Mouse (Mus musculus): ENCODE data around the gene Armh2. TPM values are rescaled to one million over a fixed set of nuclear protein-coding genes. Genes with fewer than 3 reads are reported as not detected.

Gene Armh2
- polyA plus RNA-seq, 1 experiment from 2014 or later = not detected

- H3K4me3 ChIP-seq = no peak overlapping the region
- no peak overlapping the region for H3K4me2 ChIP-seq
- no peaks in the 10 kb centered on the region; the same call in 1 of the 2 replicates for H3K4me1 ChIP-seq
- no peaks in the 10 kb centered on the region for H3K36me3 ChIP-seq (ENCODE audit: poor library complexity, severe bottlenecking)
- no peak overlapping the region for H3K9ac ChIP-seq
- ATAC-seq = no peak
- H3K27ac ChIP-seq = no peak overlapping the region
- WGBS = 84% methylated on average over 5 of the region's 5 CpGs
- no peaks in the 10 kb centered on the region for H3K9me3 ChIP-seq (replicated peaks)
- H3K27me3 ChIP-seq = no peaks in the 10 kb centered on the region
These were observed 46.4 kb downstream of the Armh2 start for GRCm38 (mm10) chr13:24787477-24787876.

GRCm38 (mm10) chr13:24791349-24791748 lies 50.3 kb downstream of the Armh2 start:
- Histone ChIP-seq H3K4me1 (no peaks in the 10 kb centered on the region; the same call in 1 of the 2 replicates), H3K4me2 (no peak overlapping the region), H3K36me3 (ENCODE audit: poor library complexity, severe bottlenecking) (no peaks in the 10 kb centered on the region), H3K27ac (no peak overlapping the region), H3K27me3 (no peaks in the 10 kb centered on the region), H3K4me3 (no peak overlapping the region), H3K9ac (no peak overlapping the region), H3K9me3 (replicated peaks) (no peaks in the 10 kb centered on the region)
- ATAC-seq = no peak
- 79% methylated on average over 2 of the region's 2 CpGs for WGBS

DNA sequence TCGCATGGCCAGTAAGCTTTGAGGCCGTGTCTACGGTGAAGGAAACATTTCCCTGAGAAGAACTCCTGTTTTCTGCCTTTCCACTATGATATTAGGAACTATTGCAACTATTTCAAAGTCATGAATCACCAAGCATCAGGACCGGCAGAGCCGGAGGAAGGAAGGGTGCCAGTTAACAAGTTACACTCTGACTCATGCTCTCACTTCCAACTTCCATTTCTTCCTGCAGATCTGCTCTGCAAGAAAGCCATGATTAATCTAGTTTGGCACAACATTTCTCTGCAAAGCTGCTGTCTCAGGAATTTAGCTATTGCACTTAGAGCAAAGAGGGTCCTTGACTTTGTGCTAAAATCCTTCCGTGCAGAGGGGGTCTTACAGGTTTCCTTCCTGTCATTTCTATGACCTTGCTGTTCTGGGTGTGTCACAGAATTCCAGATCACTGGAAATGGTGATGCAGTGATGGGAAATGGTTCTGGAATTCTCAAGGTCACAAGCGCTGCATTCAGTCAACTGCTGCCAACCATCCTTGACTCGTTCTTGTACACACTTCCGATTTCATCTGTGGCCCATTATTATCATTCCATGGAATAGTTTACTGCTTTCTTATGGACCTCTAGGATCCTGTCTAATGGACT lies 51.5 kb downstream of the Armh2 start:
- Histone ChIP-seq H3K9ac (no peak overlapping the region), H3K4me1 (no peaks in the 10 kb centered on the region), H3K36me3 (ENCODE audit: poor library complexity, severe bottlenecking) (no peaks in the 10 kb centered on the region), H3K4me3 (no peak overlapping the region), H3K9me3 (replicated peaks) (no peaks in the 10 kb centered on the region), H3K27me3 (no peaks in the 10 kb centered on the region), H3K27ac (no peak overlapping the region), H3K4me2 (no peak overlapping the region)
- WGBS = 91% methylated on average over 9 of the region's 9 CpGs
- ATAC-seq = no peak

Other genes starting within 250 kb of the Armh2 start
- gene Ripor2, start 159.0 kb upstream of the Armh2 start, polyA plus RNA-seq (2015; fragmentation: Nextera tagmentation; extraction: Ambion mirVana) = 15.8 and 20.0 TPM in 2 replicates
- gene Gmnn, start 20.7 kb downstream of the Armh2 start, polyA plus RNA-seq (2015; fragmentation: Nextera tagmentation; extraction: Ambion mirVana) = 108 and 109 TPM in 2 replicates
- 27.8 and 28.4 TPM in 2 replicates for gene BC005537, start 60.4 kb downstream of the Armh2 start, polyA plus RNA-seq (2015; fragmentation: Nextera tagmentation; extraction: Ambion mirVana)
- gene Acot13, start 90.3 kb downstream of the Armh2 start, polyA plus RNA-seq (2015; fragmentation: Nextera tagmentation; extraction: Ambion mirVana) = 63.6 and 66.5 TPM in 2 replicates
- gene Tdp2, start 90.4 kb downstream of the Armh2 start, polyA plus RNA-seq (2015; fragmentation: Nextera tagmentation; extraction: Ambion mirVana) = 58.3 TPM in 2 replicates
- 0.96 and 1.4 TPM in 2 replicates for gene D130043K22Rik, start 103.9 kb downstream of the Armh2 start, polyA plus RNA-seq (2015; fragmentation: Nextera tagmentation; extraction: Ambion mirVana)
- gene Aldh5a1, start 196.4 kb downstream of the Armh2 start, polyA plus RNA-seq (2015; fragmentation: Nextera tagmentation; extraction: Ambion mirVana) = 6.2 and 7.5 TPM in 2 replicates
- 0.27 and 0.47 TPM in 2 replicates for gene Gpld1, start 201.9 kb downstream of the Armh2 start, polyA plus RNA-seq (2015; fragmentation: Nextera tagmentation; extraction: Ambion mirVana)

Measured in forebrain, embryonic 13.5 days (tissue).